Mouse (Mus musculus): ENCODE measurements around the gene Ets2. TPM values are rescaled to one million over a fixed set of nuclear protein-coding genes. Genes with fewer than 3 reads are reported as not detected.

Gene Ets2
- polyA plus RNA-seq, 1 experiment = 11.2 TPM

GRCm38 (mm10) chr16:95688010-95688409 lies 13.9 kb upstream of the Ets2 start:
- TF ChIP-seq POLR2A (IDR thresholded peaks at IDR 0.05; ENCODE audit: borderline replicate concordance, low read depth, low read length) (no peak), CTCF (IDR thresholded peaks at IDR 0.05; ENCODE audit: low read depth, low read length) (no peak)
- Histone ChIP-seq H3K4me1 (ENCODE audit: control insufficient read depth, insufficient read depth, low read length) (no peaks in the 10 kb centered on the region), H3K4me3 (ENCODE audit: insufficient read depth, low read length) (no peak overlapping the region), H3K27ac (ENCODE audit: insufficient read depth, low read depth, low read length) (no peak overlapping the region)

- Histone ChIP-seq H3K4me1 (ENCODE audit: control insufficient read depth, insufficient read depth, low read length) (peaks cover 3% of the 10 kb centered on the region), H3K27ac (ENCODE audit: insufficient read depth, low read depth, low read length) (no peak overlapping the region), H3K4me3 (ENCODE audit: insufficient read depth, low read length) (no peak overlapping the region)
- TF ChIP-seq POLR2A (IDR thresholded peaks at IDR 0.05; ENCODE audit: borderline replicate concordance, low read depth, low read length) (no peak), CTCF (IDR thresholded peaks at IDR 0.05; ENCODE audit: low read depth, low read length) (no peak)
Observed at GRCm38 (mm10) chr16:95696599-95696998, 5.3 kb upstream of the Ets2 start.

GRCm38 (mm10) chr16:95699721-95700120 lies 2.2 kb upstream of the Ets2 start:
- no peak for TF ChIP-seq CTCF (IDR thresholded peaks at IDR 0.05; ENCODE audit: low read depth, low read length)
- TF ChIP-seq POLR2A (IDR thresholded peaks at IDR 0.05; ENCODE audit: borderline replicate concordance, low read depth, low read length) = no peak
- Histone ChIP-seq H3K27ac (ENCODE audit: insufficient read depth, low read depth, low read length) (no peak overlapping the region), H3K4me3 (ENCODE audit: insufficient read depth, low read length) (no peak overlapping the region), H3K4me1 (ENCODE audit: control insufficient read depth, insufficient read depth, low read length) (peaks cover 14% of the 10 kb centered on the region)

GRCm38 (mm10) chr16:95700224-95700623 lies 1.7 kb upstream of the Ets2 start:
- H3K27ac ChIP-seq (ENCODE audit: insufficient read depth, low read depth, low read length) = no peak overlapping the region
- H3K4me1 ChIP-seq (ENCODE audit: control insufficient read depth, insufficient read depth, low read length) = peaks cover 17% of the 10 kb centered on the region
- H3K4me3 ChIP-seq (ENCODE audit: insufficient read depth, low read length) = no peak overlapping the region
- TF ChIP-seq CTCF (IDR thresholded peaks at IDR 0.05; ENCODE audit: low read depth, low read length) = no peak
- TF ChIP-seq POLR2A (IDR thresholded peaks at IDR 0.05; ENCODE audit: borderline replicate concordance, low read depth, low read length) = no peak

- Histone ChIP-seq H3K4me1 (ENCODE audit: control insufficient read depth, insufficient read depth, low read length) (peaks cover 24% of the 10 kb centered on the region), H3K27ac (ENCODE audit: insufficient read depth, low read depth, low read length) (peak overlapping the region; percentile 65), H3K4me3 (ENCODE audit: insufficient read depth, low read length) (peak overlapping the region; percentile 89)
- TF ChIP-seq CTCF (IDR thresholded peaks at IDR 0.05; ENCODE audit: low read depth, low read length) (no peak), POLR2A (IDR thresholded peaks at IDR 0.05; ENCODE audit: borderline replicate concordance, low read depth, low read length) (no peak)
Observed at GRCm38 (mm10) chr16:95702562-95703545, 979 bp downstream of the Ets2 start.

GRCm38 (mm10) chr16:95703958-95704357 lies 2.1 kb downstream of the Ets2 start:
- Histone ChIP-seq H3K4me3 (ENCODE audit: insufficient read depth, low read length) (peak overlapping the region; percentile 20; the same call in 1 of the 2 replicates), H3K27ac (ENCODE audit: insufficient read depth, low read depth, low read length) (no peak overlapping the region), H3K4me1 (ENCODE audit: control insufficient read depth, insufficient read depth, low read length) (peaks cover 30% of the 10 kb centered on the region)
- TF ChIP-seq POLR2A (IDR thresholded peaks at IDR 0.05; ENCODE audit: borderline replicate concordance, low read depth, low read length) = no peak
- TF ChIP-seq CTCF (IDR thresholded peaks at IDR 0.05; ENCODE audit: low read depth, low read length) = no peak

- TF ChIP-seq POLR2A (IDR thresholded peaks at IDR 0.05; ENCODE audit: borderline replicate concordance, low read depth, low read length) = no peak
- no peak for TF ChIP-seq CTCF (IDR thresholded peaks at IDR 0.05; ENCODE audit: low read depth, low read length)
- Histone ChIP-seq H3K4me3 (ENCODE audit: insufficient read depth, low read length) (no peak overlapping the region), H3K27ac (ENCODE audit: insufficient read depth, low read depth, low read length) (no peak overlapping the region), H3K4me1 (ENCODE audit: control insufficient read depth, insufficient read depth, low read length) (peaks cover 31% of the 10 kb centered on the region)
Observed at GRCm38 (mm10) chr16:95704662-95705330, 2.9 kb downstream of the Ets2 start.

- Histone ChIP-seq H3K4me3 (ENCODE audit: insufficient read depth, low read length) (no peak overlapping the region), H3K27ac (ENCODE audit: insufficient read depth, low read depth, low read length) (no peak overlapping the region), H3K4me1 (ENCODE audit: control insufficient read depth, insufficient read depth, low read length) (peaks cover 31% of the 10 kb centered on the region)
- no peak for TF ChIP-seq CTCF (IDR thresholded peaks at IDR 0.05; ENCODE audit: low read depth, low read length)
- no peak for TF ChIP-seq POLR2A (IDR thresholded peaks at IDR 0.05; ENCODE audit: borderline replicate concordance, low read depth, low read length)
Observed at GRCm38 (mm10) chr16:95705771-95706170, 3.9 kb downstream of the Ets2 start.

GRCm38 (mm10) chr16:95708211-95709004 lies 6.5 kb downstream of the Ets2 start:
- H3K4me1 ChIP-seq (ENCODE audit: control insufficient read depth, insufficient read depth, low read length) = peaks cover 28% of the 10 kb centered on the region
- peak overlapping the region; percentile 39 for H3K27ac ChIP-seq (ENCODE audit: insufficient read depth, low read depth, low read length)
- TF ChIP-seq CTCF (IDR thresholded peaks at IDR 0.05; ENCODE audit: low read depth, low read length) (no peak), POLR2A (IDR thresholded peaks at IDR 0.05; ENCODE audit: borderline replicate concordance, low read depth, low read length) (no peak)
- no peak overlapping the region for H3K4me3 ChIP-seq (ENCODE audit: insufficient read depth, low read length)

All from bone marrow macrophage, adult 2 months (primary cell).